Mouse (Mus musculus) adrenal gland, postnatal 10 days (tissue): ENCODE results near the gene Gng12. TPM values are rescaled to one million over a fixed set of nuclear protein-coding genes. Genes with fewer than 3 reads are reported as not detected.
A peak's percentile ranks its signal among the peaks of the same experiment; 100 is the strongest.
"Not testable (repeated sequence)": the region's sequence is repeated elsewhere in the genome, so short reads cannot be mapped to it uniquely, and the experiment has no call there.

Experiments used
- DNase-seq: peaks from one replicate; pipeline ENCODE4 v3.0.0; 2021; ENCODE audit warnings: mixed read lengths
- total RNA-seq, 2 experiments: library from RNA; stranded (reverse); gene quantifications; 2 replicates each; pipeline ENCODE4 v1.2.3; 2021

Gng12 gene
- total RNA-seq, 2 experiments from 2014 or later = 85.5 to 86.4 TPM

DNA sequence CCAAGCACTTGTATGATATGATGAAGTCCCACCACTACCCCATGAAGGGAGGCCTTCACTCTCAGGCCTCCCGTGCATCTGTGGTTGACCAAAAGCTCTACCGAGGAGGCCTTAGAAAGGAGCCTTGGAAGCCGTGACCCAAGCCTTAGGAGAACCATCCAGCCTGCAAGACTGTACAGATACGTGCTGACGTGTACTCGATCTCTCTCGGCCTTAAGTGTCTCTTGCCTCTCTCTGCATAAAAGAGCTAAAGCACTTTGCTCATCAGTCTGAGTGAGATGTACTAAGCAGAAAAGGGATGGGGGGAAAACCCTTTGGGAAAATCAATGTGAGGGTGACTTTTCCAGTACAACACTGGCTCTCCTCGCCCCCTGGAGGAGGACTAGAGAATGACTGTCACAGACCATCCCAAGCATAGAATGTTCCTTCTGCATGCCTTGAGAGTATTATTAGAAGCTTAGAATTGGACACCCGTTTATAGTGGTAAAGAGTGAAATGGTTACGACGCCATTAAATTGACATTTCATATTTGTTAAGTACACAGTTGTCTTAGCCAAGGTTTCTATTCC lies 59.0 kb downstream of the Gng12 start:
- DNase-seq = peak; percentile 67

DNA sequence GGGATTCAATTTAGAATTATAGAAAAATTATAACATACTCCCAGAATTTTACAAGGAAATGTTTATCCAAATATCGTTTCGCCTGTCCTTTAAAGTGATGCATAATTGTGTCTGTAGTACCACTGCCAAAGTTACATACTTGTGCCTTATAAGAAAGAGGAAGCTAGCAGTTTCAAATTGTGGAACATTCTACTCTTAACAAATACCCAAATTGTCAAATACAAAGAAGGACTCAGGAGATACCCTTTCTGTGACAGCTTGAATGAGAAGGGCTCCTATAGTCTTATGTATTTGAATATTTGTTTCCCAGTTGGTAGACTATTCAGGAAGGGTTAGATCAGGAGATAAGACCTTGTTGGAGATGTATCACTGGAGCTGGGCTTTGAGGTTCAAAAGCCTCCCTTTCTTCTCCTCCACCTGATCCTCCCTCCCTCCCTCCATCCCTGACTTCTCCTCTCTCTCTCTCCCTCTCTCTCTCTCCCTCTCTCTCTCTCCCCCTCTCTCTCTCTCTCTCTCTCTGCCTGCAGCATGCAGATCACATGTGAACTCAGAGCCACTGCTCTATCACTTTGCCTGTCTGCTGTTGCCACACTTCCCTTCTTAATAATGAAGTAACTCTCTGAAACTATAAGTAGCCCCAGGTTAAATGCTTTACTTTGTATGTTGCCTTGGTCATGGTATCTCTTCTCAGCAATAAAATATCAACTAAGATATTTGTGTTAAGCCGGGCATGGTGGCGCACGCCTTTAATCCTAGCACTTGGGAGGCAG lies 62.5 kb downstream of the Gng12 start:
- DNase-seq = no peak

DNA sequence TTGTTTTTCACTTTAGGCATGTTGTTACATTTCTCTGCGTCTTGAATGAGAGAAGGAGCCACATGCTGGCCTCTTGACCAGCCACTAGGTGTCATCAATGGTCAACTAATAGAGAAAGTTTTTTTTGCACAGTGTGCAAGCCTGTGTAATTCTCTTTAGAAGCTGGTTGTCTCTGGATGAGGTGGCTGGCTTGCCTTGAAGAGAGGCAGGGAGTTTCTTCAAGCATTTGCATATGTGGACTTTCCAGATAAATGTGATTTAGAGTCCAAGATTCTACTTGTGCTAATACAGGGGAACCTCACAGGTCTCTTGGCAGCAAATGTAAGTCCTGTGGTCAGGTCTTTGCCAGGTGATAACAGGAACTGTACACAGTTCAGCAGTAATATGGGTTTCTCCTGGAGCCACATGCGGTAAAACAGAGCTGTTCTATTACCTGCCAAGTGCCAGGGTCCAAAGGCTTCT lies 66.4 kb downstream of the Gng12 start:
- DNase-seq = peak; percentile 59

DNA sequence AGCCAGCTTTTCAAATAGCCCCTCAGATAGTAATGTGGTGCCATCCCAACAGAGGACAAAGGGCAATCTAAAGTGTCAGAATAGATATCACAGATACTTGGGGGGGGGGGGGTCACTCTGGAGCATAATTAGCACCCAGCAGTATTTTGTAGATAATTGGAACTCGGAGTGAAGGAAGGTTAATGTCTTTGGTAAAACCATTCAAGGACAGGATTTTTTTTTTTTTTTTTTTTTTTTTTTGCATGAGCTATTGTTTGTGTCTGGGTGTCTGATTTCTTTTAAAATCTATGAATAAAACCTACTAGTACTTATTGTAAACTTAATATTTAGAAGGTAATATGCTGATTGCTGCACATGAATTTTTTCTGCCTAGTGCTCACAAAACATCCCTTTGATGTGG lies 66.9 kb downstream of the Gng12 start:
- no peak for DNase-seq

DNA sequence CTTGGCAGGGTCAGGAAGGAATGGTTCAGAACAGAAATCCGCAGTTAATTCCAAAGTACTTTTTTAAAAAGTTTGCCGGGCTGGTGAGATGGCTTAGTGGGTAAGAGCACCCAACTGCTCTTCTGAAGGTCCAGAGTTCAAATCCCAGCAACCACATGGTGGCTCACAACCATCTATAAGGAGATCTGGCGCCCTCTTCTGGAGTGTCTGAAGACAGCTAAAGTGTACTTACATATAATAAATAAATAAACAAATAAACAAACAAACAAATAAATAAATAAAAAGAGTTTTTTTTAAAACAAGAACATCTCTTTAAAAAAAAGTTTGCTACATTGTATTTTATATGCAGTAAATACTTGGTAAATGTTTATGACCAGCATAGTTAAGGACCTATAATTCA lies 67.5 kb downstream of the Gng12 start:
- not testable (repeated sequence) for DNase-seq

DNA sequence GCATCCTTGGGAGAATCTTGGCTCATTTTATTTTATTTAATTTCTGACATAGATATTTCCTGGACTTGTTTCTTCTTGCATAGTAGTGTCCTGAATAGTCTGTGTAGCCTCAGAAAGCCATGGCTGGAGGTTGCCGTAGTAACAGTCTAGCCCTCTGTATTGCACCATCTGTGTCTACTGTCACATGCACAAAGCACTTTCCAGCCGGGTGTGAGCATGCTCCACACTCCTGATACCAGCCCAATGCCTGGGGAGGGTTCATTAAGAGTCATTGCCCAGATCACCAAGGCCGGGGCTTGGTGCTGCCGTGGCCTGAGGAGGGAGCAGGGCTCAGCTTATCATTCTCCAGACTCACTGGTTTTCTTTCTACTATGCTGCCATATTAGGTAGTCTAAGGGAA lies 68.0 kb downstream of the Gng12 start:
- DNase-seq = peak; percentile 31

DNA sequence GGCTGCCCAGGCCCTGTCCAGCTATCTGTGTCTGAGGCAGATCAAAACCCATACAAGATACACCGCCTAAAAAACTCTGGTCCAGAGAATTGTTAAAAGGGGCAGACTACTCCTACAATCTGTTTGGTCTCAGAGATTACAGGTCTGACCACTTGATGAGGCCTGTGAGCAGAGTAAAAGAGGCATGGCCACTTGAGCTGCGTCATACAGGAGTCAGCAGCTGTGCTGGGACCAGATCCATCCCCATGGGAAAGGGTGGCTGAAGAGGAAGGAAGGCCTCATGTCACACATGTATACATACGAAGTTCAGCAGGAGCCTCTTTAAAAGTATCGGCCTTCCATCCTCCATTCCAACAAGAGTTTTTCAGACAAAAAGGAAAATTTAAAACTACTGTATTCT lies 69.0 kb downstream of the Gng12 start:
- DNase-seq = no peak

DNA sequence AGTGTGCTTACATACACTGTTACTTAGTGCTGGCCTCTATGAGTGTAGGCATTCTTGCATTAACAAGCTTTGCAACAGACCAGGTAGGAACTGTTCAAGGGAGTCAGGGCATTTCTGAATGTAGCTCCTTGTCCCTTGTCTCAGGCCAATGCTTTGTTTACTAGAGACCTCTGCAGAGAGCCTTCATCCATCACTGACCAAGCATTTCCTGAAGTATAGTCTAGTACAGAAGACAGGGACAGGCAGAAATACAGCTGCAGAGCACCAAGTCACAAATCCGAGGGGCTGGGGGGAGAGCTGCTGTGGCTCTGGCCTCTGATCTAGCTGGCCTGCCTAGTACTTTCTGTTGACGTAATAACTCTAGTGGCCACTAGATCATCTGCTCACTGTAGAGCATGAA lies 71.6 kb downstream of the Gng12 start:
- no peak for DNase-seq

DNA sequence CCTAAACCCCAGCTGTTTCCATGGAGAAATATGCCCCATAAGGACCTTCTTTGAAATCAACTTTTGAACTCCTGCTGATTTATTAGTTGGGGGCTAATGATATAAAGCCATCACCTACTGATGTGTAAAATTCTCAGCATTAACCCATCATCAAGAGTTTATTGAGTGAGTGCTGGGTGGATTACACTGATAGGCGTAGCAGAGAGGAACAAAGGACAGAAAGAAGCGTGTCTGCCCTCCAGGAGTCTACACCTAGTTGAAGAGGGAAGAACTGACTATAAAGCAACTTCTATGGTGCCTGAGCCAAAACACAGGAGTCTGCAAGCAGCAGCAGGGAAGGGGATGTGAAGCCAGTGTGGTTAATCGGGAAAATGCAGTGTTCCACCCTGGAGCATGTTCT lies 73.2 kb downstream of the Gng12 start:
- DNase-seq = no peak

DNA sequence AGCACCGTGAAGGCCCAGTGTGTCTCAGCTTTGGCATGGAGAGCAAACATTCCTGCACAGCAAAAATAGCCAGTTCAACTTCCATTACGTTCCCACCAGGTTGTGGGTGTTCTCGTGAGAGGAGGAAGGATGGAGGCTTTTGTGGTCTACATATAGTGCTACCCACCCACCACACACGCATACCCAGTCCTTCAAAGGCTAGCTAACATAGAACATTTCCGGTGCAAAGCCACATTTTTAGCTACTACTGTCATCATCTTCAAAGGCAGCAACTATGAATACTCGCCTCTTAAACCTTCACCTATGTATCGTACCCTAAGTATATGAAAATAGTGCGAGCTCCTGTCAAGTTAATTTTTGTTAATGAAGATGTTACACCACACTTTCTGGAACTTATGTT lies 76.1 kb downstream of the Gng12 start:
- no peak for DNase-seq

DNA sequence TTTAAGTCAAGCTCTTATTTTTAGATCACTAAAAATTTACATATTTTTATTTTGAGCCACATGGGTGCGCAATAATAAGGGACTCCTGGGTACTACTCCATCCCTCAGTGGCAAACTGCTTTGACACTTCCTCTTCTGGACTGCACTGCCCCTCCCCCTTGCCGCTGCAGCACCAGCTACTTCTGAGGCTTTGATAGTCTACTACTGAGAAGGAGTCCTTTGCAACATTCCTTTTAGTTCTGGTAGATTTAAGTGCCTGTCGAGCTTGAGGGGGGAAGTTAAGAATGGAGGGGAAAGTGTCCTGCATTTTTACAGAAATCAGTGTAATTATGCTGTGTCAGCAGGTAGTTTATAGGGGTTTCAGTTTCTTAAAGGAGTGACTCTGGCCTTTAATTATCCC lies 77.0 kb downstream of the Gng12 start:
- DNase-seq = no peak

DNA sequence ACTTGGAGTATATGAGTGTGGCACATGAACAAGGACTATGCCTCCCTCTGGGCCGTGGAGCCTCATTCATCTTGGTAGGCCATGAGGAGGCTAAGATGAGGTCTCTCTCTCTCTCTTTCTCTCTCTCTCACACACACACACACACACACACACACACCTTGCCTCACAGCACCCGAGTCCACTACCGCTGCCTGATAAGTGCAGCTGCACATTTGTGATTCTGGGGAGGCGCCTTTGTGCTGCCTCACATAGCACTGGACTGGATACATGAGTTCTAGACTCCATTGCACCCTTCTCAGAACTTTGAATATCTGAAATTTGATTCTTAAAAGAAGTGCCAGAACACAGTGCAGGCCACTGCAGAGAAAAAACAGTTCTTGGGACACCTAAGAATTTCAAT lies 79.3 kb downstream of the Gng12 start:
- DNase-seq = no peak

DNA sequence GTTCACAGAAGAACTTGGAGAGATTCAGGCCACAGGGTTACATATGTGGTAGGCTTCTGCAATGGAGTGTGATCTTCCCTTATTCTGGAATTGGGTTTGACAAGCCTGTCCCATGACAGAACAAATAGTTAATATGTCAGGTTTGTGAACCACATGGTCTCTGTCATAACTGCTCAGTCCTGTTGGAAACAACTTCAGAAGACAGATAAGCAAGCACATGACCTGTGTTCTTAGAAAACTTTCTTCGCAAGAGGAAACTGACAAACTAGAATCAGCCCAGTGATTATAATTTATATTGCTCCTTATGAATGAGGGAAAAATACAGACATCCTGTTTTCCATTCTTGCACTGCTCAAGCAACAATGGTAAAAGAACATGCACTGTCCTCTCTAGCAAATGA lies 83.0 kb downstream of the Gng12 start:
- no peak for DNase-seq

DNA sequence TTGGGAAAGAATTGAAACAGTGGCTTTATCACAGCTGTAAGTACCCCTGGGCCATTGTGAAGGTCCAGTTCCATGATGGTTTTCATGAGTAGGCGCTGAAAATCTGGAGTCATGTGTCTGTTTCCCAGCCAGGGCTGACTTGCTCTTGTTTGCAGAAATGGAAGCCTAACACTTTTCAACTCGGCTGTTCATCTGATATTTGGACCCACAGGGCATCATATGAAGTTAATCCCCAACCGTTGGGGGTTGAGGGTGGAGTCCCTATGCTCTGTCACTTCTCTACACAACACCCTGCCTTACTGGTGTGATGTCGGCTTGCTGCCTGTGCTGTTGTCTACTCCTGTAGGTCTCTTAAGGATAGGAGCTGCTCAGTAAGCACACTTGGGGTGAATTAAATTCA lies 83.8 kb downstream of the Gng12 start:
- no peak for DNase-seq

DNA sequence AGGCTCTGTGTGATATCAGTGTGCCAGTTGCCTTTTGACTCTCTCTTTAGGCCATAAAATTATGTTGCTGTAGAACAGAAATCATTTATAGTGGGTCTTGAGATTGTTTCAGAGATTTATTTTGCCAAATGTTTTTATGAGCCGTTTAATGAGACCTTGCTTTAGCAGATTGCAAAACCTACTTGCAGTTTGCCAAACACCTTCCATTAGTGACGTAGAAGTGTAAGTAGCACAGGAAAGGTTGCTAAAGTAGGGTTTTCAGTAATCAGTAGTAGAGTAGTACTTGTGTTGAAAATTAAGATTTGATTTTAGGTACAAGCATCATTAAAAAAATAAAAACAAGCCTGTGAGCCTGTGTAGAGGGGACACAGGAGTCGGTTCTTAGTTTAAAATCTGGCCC lies 85.2 kb downstream of the Gng12 start:
- no peak for DNase-seq

DNA sequence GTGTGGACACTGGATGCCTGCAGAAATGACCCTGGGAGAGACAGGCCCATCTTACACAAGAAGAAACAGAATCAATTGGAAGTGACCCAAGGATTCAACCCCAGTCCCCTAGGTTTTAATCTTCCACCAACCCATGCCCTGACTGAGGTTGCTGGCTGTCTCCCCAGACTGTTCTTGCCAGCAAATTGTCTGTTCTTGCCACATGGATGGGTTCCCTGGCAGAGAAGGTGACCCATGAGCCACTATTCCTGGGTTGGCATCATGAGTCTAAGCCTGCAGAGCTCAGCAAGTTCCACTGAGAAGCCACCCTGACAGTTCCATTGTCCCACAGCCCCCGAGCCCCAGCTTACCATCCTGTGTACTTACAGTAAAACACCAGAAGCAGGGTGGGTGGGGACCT lies 85.7 kb downstream of the Gng12 start:
- peak; percentile 66 for DNase-seq

DNA sequence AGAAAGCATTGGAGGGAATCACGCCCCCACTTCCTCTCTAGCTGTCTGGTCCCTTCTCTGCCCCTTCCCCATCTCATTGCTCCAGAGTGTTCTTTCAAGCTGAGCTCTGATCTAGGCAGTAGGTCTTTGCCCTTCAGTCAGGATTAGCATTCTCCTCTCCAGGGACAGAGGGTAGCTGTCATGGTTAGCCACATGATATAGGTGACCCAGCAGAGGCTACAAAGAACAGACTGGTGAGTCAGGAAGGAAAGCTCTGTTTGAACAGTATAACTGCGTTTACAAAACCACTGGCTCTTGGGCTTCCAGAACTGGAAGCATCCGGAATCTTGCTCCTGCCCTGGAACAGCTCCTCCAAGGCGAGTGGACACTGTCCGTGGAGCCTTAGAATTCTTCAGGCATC lies 87.9 kb downstream of the Gng12 start:
- no peak for DNase-seq

DNA sequence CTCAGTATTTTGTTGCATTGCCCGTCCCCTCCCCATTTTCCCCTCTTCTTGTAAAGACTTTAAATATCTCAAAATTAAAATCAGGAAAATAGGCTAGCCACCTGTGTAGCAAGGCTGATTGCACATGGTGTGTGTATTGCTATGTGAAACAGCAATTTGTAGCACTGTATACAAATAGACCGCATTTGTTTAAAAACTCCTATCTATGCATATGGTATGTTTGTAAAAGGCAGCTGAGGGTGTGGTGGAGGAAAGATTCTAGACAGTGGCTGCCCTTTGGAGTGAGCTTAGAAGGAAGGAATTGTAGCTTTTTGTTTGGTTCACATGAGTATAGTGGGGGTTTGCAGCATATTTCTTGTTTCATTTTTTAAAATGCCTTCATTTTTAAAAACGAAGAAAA lies 88.5 kb downstream of the Gng12 start:
- no peak for DNase-seq

DNA sequence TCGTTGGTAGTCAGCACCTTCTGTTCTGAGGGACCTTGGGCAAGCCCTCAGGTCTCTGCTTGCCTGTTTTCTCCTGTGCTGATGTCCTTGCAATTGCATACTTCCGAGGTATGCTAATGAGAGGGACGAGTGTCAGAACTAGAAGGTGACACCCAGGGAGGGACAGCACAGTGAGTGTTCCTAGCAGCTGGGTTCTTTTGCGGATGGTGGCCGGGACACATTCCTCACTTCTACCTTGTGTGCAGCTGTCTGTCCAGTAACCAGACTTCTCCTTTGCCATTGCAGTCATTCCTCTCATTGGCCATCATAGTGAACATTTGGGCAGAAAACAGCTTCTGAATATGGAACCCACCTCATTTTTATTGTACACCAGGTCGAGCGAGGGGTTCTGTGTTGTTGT lies 89.3 kb downstream of the Gng12 start:
- no peak for DNase-seq

DNA sequence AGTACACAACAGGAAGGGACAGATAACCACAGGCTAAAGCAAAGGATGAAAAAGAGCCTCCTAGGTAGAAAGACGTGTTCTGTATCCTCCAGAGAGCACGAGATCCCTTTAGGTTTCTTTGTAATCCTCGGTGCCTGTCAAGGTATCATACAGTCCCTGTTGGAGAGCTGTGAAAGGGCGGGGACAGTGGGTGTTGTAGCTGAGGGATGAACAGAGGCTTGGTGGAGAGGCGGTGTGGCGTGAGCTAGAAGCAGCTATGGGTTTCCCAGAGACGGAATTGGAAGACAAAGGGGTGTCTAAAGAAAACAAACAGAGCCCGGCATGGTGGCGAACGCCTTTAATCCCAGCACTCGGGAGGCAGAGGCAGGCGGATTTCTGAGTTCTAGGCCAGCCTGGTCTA lies 89.9 kb downstream of the Gng12 start:
- no peak for DNase-seq

DNA sequence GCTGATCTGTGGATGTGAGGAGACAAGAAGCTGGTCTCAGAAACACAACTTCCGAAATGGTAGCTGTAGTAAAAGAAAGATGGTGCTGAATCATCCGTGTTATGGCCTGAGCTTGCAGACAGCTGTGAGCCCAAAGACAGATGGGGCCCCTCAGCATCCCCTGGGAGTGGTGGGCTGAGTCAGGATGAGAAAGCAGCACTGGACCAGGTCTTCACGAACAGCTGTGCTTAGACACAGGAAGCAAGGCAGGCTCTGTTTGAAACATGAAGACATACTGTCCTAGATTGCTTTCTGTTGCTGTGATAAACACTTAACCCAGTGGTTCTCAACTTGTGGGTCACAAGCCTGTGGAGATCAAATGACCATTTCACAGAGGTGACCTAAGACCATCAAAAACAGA lies 91.4 kb downstream of the Gng12 start:
- no peak for DNase-seq

DNA sequence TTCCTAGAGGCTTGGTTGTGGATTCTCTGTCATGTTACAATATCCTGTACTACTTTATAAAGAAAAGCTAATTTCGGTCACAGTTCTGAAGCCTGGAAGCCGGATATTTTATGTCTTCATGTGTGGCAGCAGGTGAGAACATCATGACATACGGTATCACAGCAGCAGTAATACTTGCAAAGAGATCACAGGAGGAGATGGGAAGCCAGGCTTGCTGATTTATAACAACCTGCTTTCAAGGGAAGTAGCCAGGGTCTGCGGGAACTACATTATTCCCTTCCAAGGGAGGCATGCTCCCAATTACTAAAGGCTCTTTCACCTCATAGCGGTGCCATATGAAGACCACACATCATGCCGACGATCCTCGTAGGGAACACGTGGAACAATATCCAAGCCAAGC lies 92.2 kb downstream of the Gng12 start:
- no peak for DNase-seq

DNA sequence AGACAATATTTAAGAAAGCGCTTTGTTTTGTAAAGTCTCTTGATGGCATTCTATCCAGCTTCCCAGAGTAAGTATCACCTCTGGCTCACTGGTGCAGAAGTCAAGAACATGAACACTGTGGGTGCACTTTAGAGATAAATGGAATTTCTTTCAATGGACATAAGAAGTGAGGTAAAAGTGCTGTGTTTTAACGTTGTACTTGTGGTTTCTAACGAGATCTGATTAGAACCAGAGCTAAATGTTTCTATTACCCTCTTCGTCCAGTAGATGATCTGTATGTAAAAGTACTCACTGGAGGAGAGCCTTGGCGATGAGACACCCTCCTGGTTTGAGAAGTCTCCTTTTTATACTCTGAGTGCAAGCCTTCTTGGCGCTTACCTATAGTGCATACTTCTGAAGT lies 92.8 kb downstream of the Gng12 start:
- DNase-seq = no peak

DNA sequence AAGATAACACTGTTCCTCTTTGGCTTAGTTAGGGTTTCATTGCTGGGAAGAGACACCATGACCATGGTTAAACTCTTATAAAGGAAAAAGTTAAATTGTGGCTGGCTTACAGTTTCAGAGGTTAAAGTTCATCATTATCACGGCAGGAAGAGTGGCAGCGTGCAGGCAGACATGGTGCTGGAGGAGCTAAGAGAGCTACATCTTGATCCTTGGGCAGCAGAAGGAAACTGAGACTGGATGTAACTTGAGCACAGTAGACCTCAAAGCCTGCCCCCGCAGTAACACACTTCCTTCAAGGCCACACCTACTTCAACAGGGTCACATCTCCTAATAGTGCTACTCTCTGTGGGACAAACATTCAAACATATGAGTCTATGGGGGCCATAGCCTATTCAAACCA lies 93.3 kb downstream of the Gng12 start:
- no peak for DNase-seq
